Mouse (Mus musculus) c-Kit-negative CD71-positive TER-119-positive erythroid progenitor cells, embryonic 14.5 days (primary cell): ENCODE measurements around the gene Trpc7.

Experiments used
- DNase-seq: peaks from one replicate; pipeline ENCODE4 v3.0.0-alpha.2; 2013; ENCODE audit warnings: low read depth, low spot score

Trpc7 gene

GRCm38 (mm10) chr13:56747554-56747953 is 148.2 kb downstream of the Trpc7 start:
- no peak for DNase-seq

DNA sequence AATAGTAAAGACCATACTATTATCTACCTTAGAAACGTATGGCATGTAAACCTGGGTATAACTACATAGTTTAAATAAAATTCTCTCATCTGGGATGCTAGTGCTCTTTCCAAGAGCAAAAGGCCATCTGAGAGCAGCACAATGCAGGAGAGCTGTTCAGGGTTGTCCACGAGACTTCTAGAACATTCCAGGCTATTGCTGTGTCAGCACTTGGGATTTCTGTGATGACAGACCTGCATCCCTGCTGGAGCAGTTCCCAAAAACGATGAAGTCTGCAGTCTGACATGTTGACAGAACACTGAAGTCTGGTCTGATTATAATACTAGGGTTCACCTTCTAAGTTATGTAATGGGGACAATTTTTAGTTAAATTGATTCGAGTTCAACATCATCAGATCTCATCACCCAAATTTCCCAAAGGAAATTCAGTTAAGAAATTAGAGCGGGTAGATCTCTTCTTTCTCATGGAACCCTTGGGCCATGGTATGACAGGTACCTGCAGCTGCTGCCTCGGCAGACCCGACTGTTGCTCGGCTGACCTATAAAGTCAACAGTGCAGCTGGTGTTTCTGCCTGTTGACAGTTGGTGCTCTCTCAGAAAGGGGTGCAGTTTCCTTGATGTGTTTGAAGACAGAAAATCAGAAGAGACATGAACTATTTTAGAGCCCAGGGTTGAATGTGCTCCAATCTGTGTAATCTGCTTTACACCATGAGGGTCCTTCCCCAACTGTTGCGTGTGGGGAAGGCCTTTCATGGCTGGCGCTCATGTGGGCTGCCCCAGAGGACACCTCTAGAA is 148.9 kb downstream of the Trpc7 start:
- DNase-seq = no peak

DNA sequence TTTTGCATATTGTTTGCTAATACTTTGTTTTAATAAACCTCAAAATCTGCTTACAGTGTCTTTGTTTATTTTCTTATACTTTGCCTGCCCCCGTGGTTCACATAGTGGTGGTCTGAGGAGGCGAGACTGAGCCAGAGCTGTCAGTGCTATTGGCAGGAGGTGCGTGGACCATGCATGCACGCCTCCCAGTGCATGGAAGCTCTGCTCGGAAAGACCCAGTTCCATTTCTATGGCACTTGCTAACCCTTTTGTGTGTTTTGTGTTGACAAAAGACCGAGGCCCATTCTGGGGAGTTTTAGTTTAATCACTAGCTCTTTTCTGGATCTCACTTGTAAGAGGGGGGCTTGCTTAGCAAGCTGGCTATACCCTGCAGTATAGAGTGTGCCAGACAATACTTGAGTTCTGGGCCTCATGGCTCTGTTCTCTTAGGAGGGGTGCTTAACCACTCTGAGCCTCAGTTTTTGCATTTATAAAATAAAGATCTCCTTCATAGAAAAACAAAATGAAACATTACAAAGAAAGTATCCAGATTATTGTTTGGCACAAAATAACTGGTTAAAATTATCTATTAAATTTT is 153.4 kb downstream of the Trpc7 start:
- DNase-seq = no peak

DNA sequence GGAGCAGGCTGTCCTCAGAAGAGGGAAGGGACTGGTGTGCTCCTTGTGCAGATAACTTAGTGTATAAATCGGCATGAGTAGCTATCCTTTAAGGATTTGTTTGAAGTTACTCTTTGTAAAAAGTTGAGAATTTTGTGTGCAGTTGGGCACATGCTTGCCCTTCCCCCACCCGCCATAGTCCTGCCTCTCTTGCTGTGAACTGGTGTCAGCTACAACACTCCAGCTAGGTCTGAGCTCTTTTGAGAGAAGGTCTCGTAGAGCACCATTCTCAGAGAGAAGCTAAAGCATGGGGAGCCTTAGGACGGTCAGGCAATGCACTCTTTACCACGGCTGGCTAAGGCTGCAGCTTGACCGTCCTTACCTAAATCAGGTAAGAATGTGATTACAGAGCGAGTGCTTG is 154.1 kb downstream of the Trpc7 start:
- DNase-seq = no peak

GRCm38 (mm10) chr13:56740496-56740895 is 155.3 kb downstream of the Trpc7 start:
- no peak for DNase-seq

GRCm38 (mm10) chr13:56739556-56739955 is 156.2 kb downstream of the Trpc7 start:
- DNase-seq = no peak

GRCm38 (mm10) chr13:56735212-56735875 is 160.4 kb downstream of the Trpc7 start:
- no peak for DNase-seq

GRCm38 (mm10) chr13:56734617-56735016 is 161.2 kb downstream of the Trpc7 start:
- DNase-seq = no peak

DNA sequence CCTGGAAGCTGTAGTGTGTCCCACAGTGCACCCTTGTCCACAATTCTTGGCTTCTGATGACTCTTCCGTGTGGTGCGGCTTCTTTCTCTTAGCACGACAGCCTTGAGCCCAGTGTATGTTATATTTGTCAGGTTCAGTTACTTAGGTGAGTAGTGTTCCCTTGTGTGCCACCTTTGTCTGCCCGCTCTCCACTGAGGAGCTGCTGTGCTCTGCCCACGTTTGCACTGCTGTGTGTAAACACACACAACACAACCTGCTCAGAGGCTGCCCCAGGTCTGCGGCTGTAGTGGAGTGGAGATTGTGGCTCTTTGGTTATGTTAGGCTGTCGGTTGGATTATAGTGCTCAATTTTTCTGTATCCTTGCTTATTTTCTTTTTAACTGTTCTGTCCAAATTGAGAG is 166.7 kb downstream of the Trpc7 start:
- DNase-seq = no peak

DNA sequence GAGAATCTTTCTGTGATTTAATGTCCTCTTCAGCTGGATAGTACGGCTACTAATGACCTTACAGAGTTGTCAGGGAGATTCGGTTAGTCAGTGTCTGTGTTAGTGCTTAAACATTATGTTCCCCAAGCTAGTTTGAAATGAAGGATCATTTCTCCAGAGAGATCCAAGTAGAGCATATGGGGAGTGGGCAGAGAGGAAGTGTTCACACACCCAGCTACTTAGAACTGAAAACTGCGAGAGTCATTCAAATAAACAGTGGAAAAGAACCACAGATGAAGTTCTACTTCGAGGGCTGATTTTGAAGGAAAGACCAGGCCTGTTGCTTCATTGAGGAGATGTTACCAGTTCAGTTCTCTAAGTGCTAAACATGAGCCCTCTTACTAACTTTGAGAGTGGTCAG is 169.2 kb downstream of the Trpc7 start:
- DNase-seq = no peak
